Mouse (Mus musculus): ENCODE measurements around the gene Lgals9. TPM values are rescaled to one million over a fixed set of nuclear protein-coding genes. Genes with fewer than 3 reads are reported as not detected.
A peak's percentile ranks its signal among the peaks of the same experiment; 100 is the strongest.

Lgals9 gene
- polyA plus RNA-seq, 1 experiment from 2014 or later, result 13.7 TPM

DNA sequence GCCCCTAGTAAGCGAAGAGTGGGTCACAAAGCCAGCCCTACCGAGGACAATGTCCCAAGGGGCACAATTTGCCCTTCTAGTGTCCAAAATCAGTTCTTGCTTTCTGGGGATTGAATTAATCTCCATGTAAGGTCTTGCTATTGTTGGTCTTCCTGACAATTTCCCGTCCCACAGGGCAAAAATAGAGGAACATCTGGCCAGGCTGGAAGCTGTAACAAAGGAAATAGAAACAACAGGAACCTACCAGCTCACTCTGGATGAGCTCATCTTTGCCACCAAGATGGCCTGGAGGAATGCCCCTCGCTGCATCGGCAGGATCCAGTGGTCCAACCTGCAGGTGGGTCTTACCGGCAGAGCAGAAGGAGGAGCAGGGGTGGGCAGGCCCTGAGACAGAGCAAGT is 49.6 kb downstream of the Lgals9 start:
- no peaks in the 10 kb centered on the region for H3K4me1 ChIP-seq (replicated peaks; ENCODE audit: control insufficient read depth, insufficient read depth, low read length)
- no peak overlapping the region for H3K4me3 ChIP-seq (replicated peaks; ENCODE audit: low read length)
- ATAC-seq (ENCODE audit: low FRiP score) (no peak), DNase-seq (ENCODE audit: low spot score) (no peak)
- no peak overlapping the region for H3K4me2 ChIP-seq (replicated peaks)
- WGBS, result 78% methylated on average over 6 of the region's 6 CpGs
- H3K27ac ChIP-seq, result no peak overlapping the region
- H3K36me3 ChIP-seq (replicated peaks; ENCODE audit: control insufficient read depth, insufficient read depth), result no peaks in the 10 kb centered on the region
- no peaks in the 10 kb centered on the region for H3K27me3 ChIP-seq (ENCODE audit: control insufficient read depth, insufficient read depth, low read length)
- H3K9ac ChIP-seq, result no peak overlapping the region
- H3K9me3 ChIP-seq (ENCODE audit: control insufficient read depth, low read length), result no peaks in the 10 kb centered on the region

DNA sequence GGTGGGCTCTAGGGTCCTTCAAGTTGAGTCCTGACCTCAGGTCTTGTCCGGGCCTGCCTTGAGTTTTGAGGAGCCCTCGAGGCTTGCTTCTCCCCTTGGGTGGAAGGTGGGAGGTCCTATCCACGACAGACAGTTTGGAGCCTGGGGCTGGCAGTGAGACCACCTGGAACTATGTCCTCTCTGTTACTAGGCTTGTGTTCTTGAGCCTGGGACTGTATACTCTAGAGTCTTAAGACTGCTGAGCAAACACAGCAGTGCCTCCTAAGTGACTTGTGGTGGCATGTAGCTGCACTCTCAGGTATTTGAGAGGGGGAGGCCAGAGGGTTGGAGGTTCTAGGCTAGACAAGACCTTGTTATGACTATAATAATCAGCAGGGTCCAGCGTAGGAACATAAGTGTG is 50.0 kb downstream of the Lgals9 start:
- Histone ChIP-seq H3K27ac (peak overlapping the region; percentile 9; the same call in 1 of the 2 replicates), H3K4me1 (replicated peaks; ENCODE audit: control insufficient read depth, insufficient read depth, low read length) (no peaks in the 10 kb centered on the region), H3K36me3 (replicated peaks; ENCODE audit: control insufficient read depth, insufficient read depth) (no peaks in the 10 kb centered on the region), H3K4me3 (replicated peaks; ENCODE audit: low read length) (no peak overlapping the region), H3K9ac (no peak overlapping the region), H3K9me3 (ENCODE audit: control insufficient read depth, low read length) (no peaks in the 10 kb centered on the region), H3K27me3 (ENCODE audit: control insufficient read depth, insufficient read depth, low read length) (no peaks in the 10 kb centered on the region), H3K4me2 (replicated peaks) (no peak overlapping the region)
- DNase-seq (ENCODE audit: low spot score) (no peak), ATAC-seq (ENCODE audit: low FRiP score) (no peak)
- WGBS, result 88% methylated on average over 4 of the region's 4 CpGs

DNA sequence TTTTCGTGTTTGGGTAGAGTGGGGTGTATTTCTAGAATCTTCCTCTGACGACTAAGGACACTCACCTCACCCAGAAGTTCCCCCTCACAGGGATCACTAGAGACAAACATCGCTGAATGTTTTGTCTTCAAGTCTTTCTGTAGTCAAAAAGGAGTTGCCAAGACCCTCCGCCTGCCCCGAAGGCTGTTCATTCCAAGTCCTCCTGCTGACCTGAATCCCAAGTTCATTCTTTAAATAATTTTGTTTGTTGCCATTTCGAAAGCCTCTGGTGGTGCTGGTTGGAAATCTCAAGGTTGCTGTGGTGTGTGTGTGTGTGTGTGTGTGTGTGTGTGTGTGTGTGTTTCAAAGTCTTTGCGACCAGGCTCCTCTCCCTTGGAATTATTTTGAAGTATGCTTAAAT is 50.4 kb downstream of the Lgals9 start:
- no peak for DNase-seq (ENCODE audit: low spot score)
- no peak overlapping the region for H3K4me2 ChIP-seq (replicated peaks)
- 82% methylated on average over 7 of the region's 7 CpGs for WGBS
- no peak overlapping the region for H3K9ac ChIP-seq
- H3K4me1 ChIP-seq (replicated peaks; ENCODE audit: control insufficient read depth, insufficient read depth, low read length), result no peaks in the 10 kb centered on the region
- no peaks in the 10 kb centered on the region for H3K9me3 ChIP-seq (ENCODE audit: control insufficient read depth, low read length)
- ATAC-seq (ENCODE audit: low FRiP score), result no peak
- H3K4me3 ChIP-seq (replicated peaks; ENCODE audit: low read length), result no peak overlapping the region
- no peaks in the 10 kb centered on the region for H3K27me3 ChIP-seq (ENCODE audit: control insufficient read depth, insufficient read depth, low read length)
- no peaks in the 10 kb centered on the region for H3K36me3 ChIP-seq (replicated peaks; ENCODE audit: control insufficient read depth, insufficient read depth)
- no peak overlapping the region for H3K27ac ChIP-seq

DNA sequence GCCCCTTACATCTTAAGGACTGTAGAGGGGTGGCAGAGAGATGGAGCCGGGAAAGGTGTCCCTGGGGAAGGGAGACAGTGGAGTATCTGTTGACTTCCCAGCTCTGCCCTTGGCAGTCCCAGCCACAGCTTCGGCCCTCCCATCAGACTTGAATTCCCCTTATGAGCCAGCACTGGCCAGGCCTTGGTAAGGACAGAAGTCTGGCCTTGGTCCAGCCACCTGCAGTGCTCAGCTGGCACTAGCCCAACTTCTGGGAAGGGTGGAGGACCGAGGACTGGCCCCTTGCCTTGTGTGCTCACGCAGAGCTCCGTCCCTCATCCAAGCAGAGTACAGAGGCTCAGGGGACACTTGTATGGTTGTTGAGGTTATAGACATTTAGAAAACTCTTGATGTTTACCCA is 55.4 kb downstream of the Lgals9 start:
- 55% methylated on average over 5 of the region's 5 CpGs for WGBS
- Histone ChIP-seq H3K27ac (no peak overlapping the region), H3K4me1 (replicated peaks; ENCODE audit: control insufficient read depth, insufficient read depth, low read length) (no peaks in the 10 kb centered on the region), H3K4me3 (replicated peaks; ENCODE audit: low read length) (no peak overlapping the region), H3K4me2 (replicated peaks) (no peak overlapping the region), H3K36me3 (replicated peaks; ENCODE audit: control insufficient read depth, insufficient read depth) (no peaks in the 10 kb centered on the region), H3K27me3 (ENCODE audit: control insufficient read depth, insufficient read depth, low read length) (peaks cover 28% of the 10 kb centered on the region), H3K9me3 (ENCODE audit: control insufficient read depth, low read length) (no peaks in the 10 kb centered on the region), H3K9ac (no peak overlapping the region)
- ATAC-seq (ENCODE audit: low FRiP score) (peak; percentile 60; the same call in 1 of the 2 replicates), DNase-seq (ENCODE audit: low spot score) (peak; percentile 75)

DNA sequence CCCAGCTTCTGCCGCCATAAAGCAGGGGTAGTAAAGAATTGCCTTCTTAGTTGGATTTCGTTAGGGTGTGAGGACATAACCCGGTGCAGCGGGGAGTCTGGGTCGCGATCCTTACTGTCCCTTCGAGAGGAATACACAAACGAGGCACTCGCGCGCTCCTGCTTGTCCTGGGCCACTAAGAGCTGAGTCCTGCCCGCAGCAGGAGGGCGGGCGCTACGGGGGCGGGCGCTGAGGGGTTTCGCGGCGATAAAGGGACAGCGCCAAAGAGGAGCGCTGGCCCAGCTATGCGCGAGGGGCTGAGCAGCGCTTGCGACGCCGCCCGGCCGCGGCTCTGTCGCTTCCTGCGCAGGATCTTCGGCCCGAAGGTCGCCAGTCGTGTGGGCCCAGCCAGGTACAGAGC is 59.8 kb downstream of the Lgals9 start:
- H3K36me3 ChIP-seq (replicated peaks; ENCODE audit: control insufficient read depth, insufficient read depth), result no peaks in the 10 kb centered on the region
- H3K4me1 ChIP-seq (replicated peaks; ENCODE audit: control insufficient read depth, insufficient read depth, low read length), result no peaks in the 10 kb centered on the region
- WGBS, result under 1% methylated on average over 37 of the region's 37 CpGs
- no peak overlapping the region for H3K27ac ChIP-seq
- H3K4me2 ChIP-seq (replicated peaks), result peak overlapping the region; percentile 54
- DNase-seq (ENCODE audit: low spot score) (no peak), ATAC-seq (ENCODE audit: low FRiP score) (no peak)
- H3K9me3 ChIP-seq (ENCODE audit: control insufficient read depth, low read length), result no peaks in the 10 kb centered on the region
- H3K4me3 ChIP-seq (replicated peaks; ENCODE audit: low read length), result peak overlapping the region; percentile 31
- H3K9ac ChIP-seq, result no peak overlapping the region
- peaks cover 41% of the 10 kb centered on the region for H3K27me3 ChIP-seq (ENCODE audit: control insufficient read depth, insufficient read depth, low read length)

DNA sequence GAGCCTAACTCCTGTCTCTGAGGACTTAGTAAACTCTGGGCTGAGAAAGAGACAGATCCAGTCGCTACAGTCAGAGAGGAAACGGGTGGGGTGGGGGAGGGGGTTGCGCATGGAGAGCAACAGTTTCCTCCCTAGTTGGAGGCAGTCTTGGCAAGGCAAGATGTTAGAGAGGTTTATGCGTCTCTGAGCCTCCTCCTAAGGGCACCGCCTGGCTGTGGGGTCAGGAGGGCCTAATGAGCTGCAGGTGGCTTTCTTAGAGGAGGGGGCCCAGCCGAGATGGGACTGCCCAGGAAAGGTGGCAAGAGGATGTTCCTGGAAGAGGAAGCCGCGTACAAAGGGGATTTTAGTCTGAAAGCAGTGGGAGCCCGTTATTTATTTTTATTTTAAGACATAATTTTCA is 60.6 kb downstream of the Lgals9 start:
- WGBS, result 10% methylated on average over 9 of the region's 9 CpGs
- Histone ChIP-seq H3K27me3 (ENCODE audit: control insufficient read depth, insufficient read depth, low read length) (peaks cover 41% of the 10 kb centered on the region), H3K9me3 (ENCODE audit: control insufficient read depth, low read length) (no peaks in the 10 kb centered on the region), H3K27ac (no peak overlapping the region), H3K4me3 (replicated peaks; ENCODE audit: low read length) (no peak overlapping the region), H3K9ac (no peak overlapping the region), H3K4me1 (replicated peaks; ENCODE audit: control insufficient read depth, insufficient read depth, low read length) (no peaks in the 10 kb centered on the region), H3K36me3 (replicated peaks; ENCODE audit: control insufficient read depth, insufficient read depth) (no peaks in the 10 kb centered on the region), H3K4me2 (replicated peaks) (no peak overlapping the region)
- DNase-seq (ENCODE audit: low spot score) (no peak), ATAC-seq (ENCODE audit: low FRiP score) (no peak)

DNA sequence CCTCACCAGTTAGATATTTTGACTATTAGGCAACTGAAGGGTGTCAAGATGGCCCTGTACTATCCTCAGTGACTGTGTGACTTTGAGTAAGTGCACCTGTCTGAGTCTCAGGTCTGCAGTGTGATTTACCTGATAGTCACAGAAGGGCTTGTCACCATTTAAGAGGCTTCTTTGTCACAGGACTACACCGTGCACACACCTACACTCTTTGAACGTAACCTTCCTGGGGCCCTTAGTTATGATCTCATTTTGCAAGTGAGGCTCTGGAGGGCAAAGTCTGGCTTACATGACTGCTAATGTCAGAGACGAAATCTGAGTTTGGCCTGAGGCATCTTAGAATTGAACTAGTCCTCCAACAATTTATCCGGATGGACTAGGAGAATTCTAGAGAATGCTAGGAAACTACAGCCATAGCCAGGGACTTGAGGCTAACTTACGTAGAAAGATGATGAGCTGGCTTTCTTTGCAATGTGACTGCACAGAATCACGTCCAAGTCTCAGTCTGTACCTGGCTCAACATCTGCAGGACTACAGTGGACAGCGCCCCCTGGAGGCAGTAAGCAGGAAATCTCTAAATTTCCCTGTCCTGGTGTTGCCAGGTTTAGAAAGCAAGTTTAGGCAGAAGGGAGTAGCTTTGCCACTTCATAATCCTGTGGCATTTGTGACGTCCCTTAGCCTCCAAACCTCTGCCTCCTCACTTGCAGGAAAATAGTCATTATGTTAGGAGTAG is 61.9 kb downstream of the Lgals9 start:
- no peaks in the 10 kb centered on the region for H3K36me3 ChIP-seq (replicated peaks; ENCODE audit: control insufficient read depth, insufficient read depth)
- no peak for ATAC-seq (ENCODE audit: low FRiP score)

DNA sequence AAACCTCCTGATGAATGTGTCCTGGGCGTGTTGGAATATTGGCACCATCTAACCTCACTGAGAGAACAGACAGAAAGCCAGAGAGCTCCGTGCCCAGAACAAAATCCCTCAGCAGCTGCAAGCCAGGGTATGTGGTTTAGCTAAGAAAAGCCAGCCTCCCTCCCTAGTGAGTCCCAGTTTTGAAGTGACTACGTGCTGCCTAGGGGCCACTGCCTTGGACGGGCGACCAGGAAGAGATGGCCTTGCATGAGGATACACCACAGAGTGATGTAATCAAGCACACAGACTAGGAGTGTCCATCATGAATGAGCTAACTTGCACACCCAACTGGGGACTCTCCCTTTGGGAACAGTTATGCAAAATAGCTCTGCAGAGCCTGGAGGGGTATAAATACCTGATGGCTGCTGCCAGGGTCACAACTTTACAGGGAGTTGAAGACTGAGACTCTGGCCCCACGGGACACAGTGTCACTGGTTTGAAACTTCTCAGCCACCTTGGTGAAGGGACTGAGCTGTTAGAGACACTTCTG is 64.3 kb downstream of the Lgals9 start, which contains the start of gene Nos2:
Nos2 (plus strand) TSS at position 377 of the 529 bp plus-strand sequence.
- Histone ChIP-seq H3K4me3 (replicated peaks; ENCODE audit: low read length) (no peak within 1 kb of the TSS), H3K9me3 (ENCODE audit: control insufficient read depth, low read length) (no peaks in the 10 kb centered on the region), H3K27ac (no peak within 1 kb of the TSS), H3K4me1 (replicated peaks; ENCODE audit: control insufficient read depth, insufficient read depth, low read length) (no peaks in the 10 kb centered on the region), H3K4me2 (replicated peaks) (no peak within 1 kb of the TSS), H3K36me3 (replicated peaks; ENCODE audit: control insufficient read depth, insufficient read depth) (no peaks in the 10 kb centered on the region), H3K27me3 (ENCODE audit: control insufficient read depth, insufficient read depth, low read length) (peaks cover 24% of the 10 kb centered on the region), H3K9ac (no peak within 1 kb of the TSS)
- ATAC-seq (ENCODE audit: low FRiP score), result no peak
- no peak for DNase-seq (ENCODE audit: low spot score)
- 62% methylated on average over 6 of the region's 6 CpGs for WGBS

More for the DNA sequence above, 61.9 kb downstream of the Lgals9 start:
- Histone ChIP-seq H3K4me2 (replicated peaks) (no peak overlapping the region), H3K4me3 (replicated peaks; ENCODE audit: low read length) (no peak overlapping the region), H3K9me3 (ENCODE audit: control insufficient read depth, low read length) (no peaks in the 10 kb centered on the region), H3K27ac (no peak overlapping the region), H3K9ac (no peak overlapping the region), H3K4me1 (replicated peaks; ENCODE audit: control insufficient read depth, insufficient read depth, low read length) (no peaks in the 10 kb centered on the region), H3K27me3 (ENCODE audit: control insufficient read depth, insufficient read depth, low read length) (peaks cover 41% of the 10 kb centered on the region)
- peak; percentile 64 for DNase-seq (ENCODE audit: low spot score)
- WGBS, result 41% methylated on average over 8 of the region's 8 CpGs

DNA sequence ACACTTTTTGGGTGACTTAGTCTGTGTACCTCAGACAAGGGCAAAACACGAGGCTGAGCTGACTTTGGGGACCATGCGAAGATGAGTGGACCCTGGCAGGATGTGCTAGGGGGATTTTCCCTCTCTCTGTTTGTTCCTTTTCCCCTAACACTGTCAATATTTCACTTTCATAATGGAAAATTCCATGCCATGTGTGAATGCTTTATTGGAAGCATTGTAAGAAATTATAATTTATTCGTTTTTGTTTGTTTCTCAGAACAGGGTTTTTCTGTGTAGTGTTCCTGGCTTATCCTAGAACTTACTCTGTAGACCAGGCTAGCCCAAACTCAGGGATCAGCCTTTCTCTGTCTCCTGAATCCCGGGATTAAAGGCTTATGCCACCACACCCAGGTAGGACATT is 65.0 kb downstream of the Lgals9 start:
- Histone ChIP-seq H3K27ac (no peak overlapping the region), H3K36me3 (replicated peaks; ENCODE audit: control insufficient read depth, insufficient read depth) (no peaks in the 10 kb centered on the region), H3K4me3 (replicated peaks; ENCODE audit: low read length) (no peak overlapping the region), H3K9ac (no peak overlapping the region), H3K4me2 (replicated peaks) (no peak overlapping the region), H3K9me3 (ENCODE audit: control insufficient read depth, low read length) (no peaks in the 10 kb centered on the region), H3K27me3 (ENCODE audit: control insufficient read depth, insufficient read depth, low read length) (peaks cover 17% of the 10 kb centered on the region), H3K4me1 (replicated peaks; ENCODE audit: control insufficient read depth, insufficient read depth, low read length) (no peaks in the 10 kb centered on the region)
- DNase-seq (ENCODE audit: low spot score) (no peak), ATAC-seq (ENCODE audit: low FRiP score) (no peak)
- WGBS, result 76% methylated on average over 4 of the region's 4 CpGs

All from hindbrain, embryonic 14.5 days (tissue).